In genomic region chr1:177729043-177730024, GRCm38 (mm10) we compare ENCODE assay signal across 16 mouse cellular contexts. TPM values are rescaled to one million over a fixed set of nuclear protein-coding genes. Genes with fewer than 3 reads are reported as not detected.
DNase-seq lines count a peak whose midpoint lies in the region; ATAC-seq and TF ChIP-seq lines count a peak whose summit lies in the region.
"Had no signal": no experiment of that assay in that cellular context is flagged by ENCODE, and none has a peak within 500 bp of the region (broad histone marks: within the 10 kb centered on the region; RNA-seq: fewer than 3 reads in every experiment).

Gene 1700016C15Rik (plus strand): TSS chr1:177729814.

- no peak for ATAC-seq in midbrain, embryonic 16.5 days
- ATAC-seq in embryonic facial prominence, embryonic 12.5 days (ENCODE audit: insufficient number of reproducible peaks, insufficient read depth, low FRiP score, low TSS enrichment) = peak; percentile 82
- peak; percentile 74 for ATAC-seq in stomach, embryonic 15.5 days (ENCODE audit: insufficient read depth, low FRiP score, low read depth)

- intact Hi-C loops in heart, adult 2 months (cut with DNase I) = no loop called here

- H3K4me3 ChIP-seq in midbrain, embryonic 10.5 days = no peak within 1 kb of the TSS
- H3K4me3 ChIP-seq in midbrain, embryonic 16.5 days (ENCODE audit: low read depth, low read length) = no peak within 1 kb of the TSS
- no peak within 1 kb of the TSS for H3K4me3 ChIP-seq in embryonic facial prominence, embryonic 12.5 days
- no peak within 1 kb of the TSS for H3K4me3 ChIP-seq in stomach, embryonic 15.5 days (replicated peaks)
- no peak within 1 kb of the TSS for H3K4me3 ChIP-seq in heart, adult 2 months
- H3K4me3 ChIP-seq: hindbrain, embryonic 12.5 days; limb, embryonic 12.5 days; megakaryocyte, embryonic 14.5 days; neural tube, embryonic 13.5 days had no signal

- H3K9me3 ChIP-seq in midbrain, embryonic 10.5 days (replicated peaks) = peaks cover 6% of the 10 kb centered on the region; the same call in 1 of the 2 replicates
- no peaks in the 10 kb centered on the region for H3K9me3 ChIP-seq in midbrain, embryonic 16.5 days (replicated peaks; ENCODE audit: control insufficient read depth, low read length, poor library complexity, severe bottlenecking)
- no peaks in the 10 kb centered on the region for H3K9me3 ChIP-seq in embryonic facial prominence, embryonic 12.5 days
- H3K9me3 ChIP-seq in stomach, embryonic 15.5 days = no peaks in the 10 kb centered on the region
- H3K9me3 ChIP-seq: hindbrain, embryonic 12.5 days had no signal

- no peak for TF ChIP-seq POLR2A in heart, adult 2 months (IDR thresholded peaks at IDR 0.05; ENCODE audit: insufficient read depth, low read depth, low read length)

- H3K27ac ChIP-seq in midbrain, embryonic 10.5 days (replicated peaks) = peak within 1 kb of the TSS; percentile 69
- H3K27ac ChIP-seq in midbrain, embryonic 16.5 days (ENCODE audit: low read length) = no peak within 1 kb of the TSS
- H3K27ac ChIP-seq in embryonic facial prominence, embryonic 12.5 days = no peak within 1 kb of the TSS
- H3K27ac ChIP-seq in stomach, embryonic 15.5 days = peak within 1 kb of the TSS; percentile 89
- H3K27ac ChIP-seq in heart, adult 2 months = no peak within 1 kb of the TSS
- H3K27ac ChIP-seq: hindbrain, embryonic 12.5 days; limb, embryonic 12.5 days; neural tube, embryonic 13.5 days had no signal

- no peaks in the 10 kb centered on the region for H3K79me2 ChIP-seq in heart, adult 2 months (replicated peaks; ENCODE audit: control insufficient read depth, insufficient read depth, low read length)

- peak; percentile 32 for DNase-seq in midbrain, embryonic 10.5 days (ENCODE audit: low spot score)
- DNase-seq in lung, postnatal 10 days = peak; percentile 27
- DNase-seq in heart, adult 2 months = no peak
- no peak for DNase-seq in kidney, adult 9 months
- no peak for DNase-seq in right cerebral cortex, postnatal 14 days
- DNase-seq: cerebellum, adult 8-10 months; kidney, adult 8-10 months had no signal

- no peak within 1 kb of the TSS for H3K9ac ChIP-seq in midbrain, embryonic 16.5 days (ENCODE audit: low read depth, low read length)
- no peak within 1 kb of the TSS for H3K9ac ChIP-seq in embryonic facial prominence, embryonic 12.5 days
- no peak within 1 kb of the TSS for H3K9ac ChIP-seq in stomach, embryonic 15.5 days
- H3K9ac ChIP-seq in heart, adult 2 months (ENCODE audit: low read depth, low read length) = no peak within 1 kb of the TSS
- H3K9ac ChIP-seq: hindbrain, embryonic 12.5 days; limb, embryonic 12.5 days; neural tube, embryonic 13.5 days had no signal

- WGBS in midbrain, embryonic 10.5 days = 49% methylated on average over 11 of the region's 11 CpGs
- 26% methylated on average over 11 of the region's 11 CpGs for WGBS in midbrain, embryonic 16.5 days
- 53% methylated on average over 11 of the region's 11 CpGs for WGBS in embryonic facial prominence, embryonic 12.5 days
- WGBS in stomach, embryonic 15.5 days = 64% methylated on average over 11 of the region's 11 CpGs
- 69% methylated on average over 11 of the region's 11 CpGs for WGBS in heart, adult 2 months

- no peak for TF ChIP-seq CTCF in heart, adult 2 months (IDR thresholded peaks at IDR 0.05)

- H3K4me1 ChIP-seq in midbrain, embryonic 10.5 days = peaks cover 14% of the 10 kb centered on the region
- H3K4me1 ChIP-seq in midbrain, embryonic 16.5 days (ENCODE audit: control insufficient read depth, insufficient read depth, low read length) = no peaks in the 10 kb centered on the region
- no peaks in the 10 kb centered on the region for H3K4me1 ChIP-seq in embryonic facial prominence, embryonic 12.5 days
- no peaks in the 10 kb centered on the region for H3K4me1 ChIP-seq in stomach, embryonic 15.5 days
- H3K4me1 ChIP-seq in heart, adult 2 months (ENCODE audit: control insufficient read depth, insufficient read depth, low read length) = no peaks in the 10 kb centered on the region
- H3K4me1 ChIP-seq: hindbrain, embryonic 12.5 days; limb, embryonic 12.5 days; megakaryocyte, embryonic 14.5 days; neural tube, embryonic 13.5 days had no signal

- no peaks in the 10 kb centered on the region for H3K36me3 ChIP-seq in midbrain, embryonic 10.5 days
- H3K36me3 ChIP-seq in midbrain, embryonic 16.5 days (ENCODE audit: control insufficient read depth, insufficient read depth, low read length) = no peaks in the 10 kb centered on the region
- H3K36me3 ChIP-seq in embryonic facial prominence, embryonic 12.5 days = no peaks in the 10 kb centered on the region
- no peaks in the 10 kb centered on the region for H3K36me3 ChIP-seq in stomach, embryonic 15.5 days
- H3K36me3 ChIP-seq in heart, adult 2 months (ENCODE audit: control insufficient read depth, insufficient read depth, low read length) = no peaks in the 10 kb centered on the region
- H3K36me3 ChIP-seq: hindbrain, embryonic 12.5 days; limb, embryonic 12.5 days; neural tube, embryonic 13.5 days had no signal

- TF ChIP-seq EP300 in heart, adult 2 months (IDR thresholded peaks at IDR 0.05; ENCODE audit: insufficient read depth, low read depth, low read length) = no peak

- no peaks in the 10 kb centered on the region for H3K27me3 ChIP-seq in midbrain, embryonic 10.5 days (ENCODE audit: low read depth, poor library complexity, severe bottlenecking)
- no peaks in the 10 kb centered on the region for H3K27me3 ChIP-seq in midbrain, embryonic 16.5 days (ENCODE audit: control insufficient read depth, insufficient read depth, low read depth, low read length)
- H3K27me3 ChIP-seq in embryonic facial prominence, embryonic 12.5 days = no peaks in the 10 kb centered on the region
- H3K27me3 ChIP-seq in stomach, embryonic 15.5 days (replicated peaks) = no peaks in the 10 kb centered on the region
- H3K27me3 ChIP-seq in heart, adult 2 months (ENCODE audit: control insufficient read depth, insufficient read depth, low read length) = no peaks in the 10 kb centered on the region
- H3K27me3 ChIP-seq: hindbrain, embryonic 12.5 days; limb, embryonic 12.5 days; neural tube, embryonic 13.5 days had no signal

- H3K4me2 ChIP-seq in midbrain, embryonic 16.5 days (ENCODE audit: low read length) = no peak within 1 kb of the TSS
- H3K4me2 ChIP-seq in embryonic facial prominence, embryonic 12.5 days (replicated peaks) = no peak within 1 kb of the TSS
- H3K4me2 ChIP-seq in stomach, embryonic 15.5 days = no peak within 1 kb of the TSS
- H3K4me2 ChIP-seq: heart, embryonic 11.5 days; hindbrain, embryonic 12.5 days; limb, embryonic 12.5 days; neural tube, embryonic 13.5 days had no signal

RNA-seq across cellular contexts. Expression of gene 1700016C15Rik, which starts in this region (rescaled TPM):
- polyA plus RNA-seq in midbrain, embryonic 10.5 days (2016; fragmentation: Nextera tagmentation; extraction: Ambion mirVana) = not detected in 2 replicates
- not detected in 2 replicates for polyA plus RNA-seq in midbrain, embryonic 16.5 days (2015; fragmentation: Nextera tagmentation; extraction: Ambion mirVana)
- polyA plus RNA-seq in embryonic facial prominence, embryonic 12.5 days (2016; fragmentation: Nextera tagmentation; extraction: Ambion mirVana) = not detected in 2 replicates
- not detected in 2 replicates for polyA plus RNA-seq in stomach, embryonic 15.5 days (2015; fragmentation: Nextera tagmentation; extraction: Ambion mirVana)
- total RNA-seq in heart, adult 2 months (2021) = not detected
- not detected in 2 replicates for polyA plus RNA-seq in heart, adult 2 months (2012; rRNA removed)
- total RNA-seq: layer of hippocampus, postnatal 25 days had no signal
- polyA plus RNA-seq: heart, embryonic 11.5 days; hindbrain, embryonic 12.5 days; limb, embryonic 12.5 days; neural tube, embryonic 13.5 days had no signal

Comparison
In these comparisons a context has a peak if more than half of its experiments do, and no peak if none do; other contexts are left out.
1. Peak in DNase-seq and H3K27ac ChIP-seq in midbrain, embryonic 10.5 days; RNA of the gene not detected or under 1 TPM.
2. Peak in ATAC-seq in embryonic facial prominence, embryonic 12.5 days; RNA of the gene not detected or under 1 TPM.
3. Peak in ATAC-seq and H3K27ac ChIP-seq in stomach, embryonic 15.5 days; RNA of the gene not detected or under 1 TPM.